Mouse (Mus musculus): Measurements from ENCODE around the gene Zfp932.

GRCm38 (mm10) chr5:110023273-110023672, 27.0 kb downstream of the Zfp932 start:
- TF ChIP-seq CTCF (conservative IDR thresholded peaks at IDR 0.05; ENCODE audit: low read length) = no peak
- no peak for TF ChIP-seq POU5F1 (IDR thresholded peaks at IDR 0.05; ENCODE audit: borderline replicate concordance, low read length)
- TF ChIP-seq NANOG (IDR thresholded peaks at IDR 0.05; ENCODE audit: borderline replicate concordance, low read length) = no peak
